Mouse (Mus musculus): Measurements from ENCODE around the gene Ptgis. TPM values are rescaled to one million over a fixed set of nuclear protein-coding genes. Genes with fewer than 3 reads are reported as not detected.

The Ptgis gene
- total RNA-seq, 2 experiments from 2014 or later: 8.0 to 11.1 TPM

DNA sequence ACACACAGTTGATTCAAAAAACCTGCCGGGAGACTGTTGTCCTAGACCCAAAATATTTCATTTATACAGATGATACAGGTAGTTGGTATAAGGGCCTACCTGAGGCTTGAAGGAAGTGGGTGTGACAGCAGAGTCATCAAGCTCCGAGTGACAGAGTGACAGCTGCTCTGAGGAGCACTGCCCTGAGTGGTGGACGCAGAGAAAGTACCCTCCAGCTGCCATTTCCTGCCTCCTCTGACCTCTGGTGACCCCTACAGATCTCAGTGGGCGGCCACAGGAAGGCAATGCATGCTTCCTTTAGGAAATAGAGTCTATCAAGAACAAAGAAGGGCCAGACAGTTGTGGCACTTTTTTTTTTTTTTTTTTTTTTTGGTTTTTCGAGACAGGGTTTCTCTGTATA is 25.4 kb upstream of the Ptgis start:
- DNase-seq: peak; percentile 3
- intact Hi-C loops (cut with DNase I; ENCODE audit: low total_unique reads): no loop called here

DNA sequence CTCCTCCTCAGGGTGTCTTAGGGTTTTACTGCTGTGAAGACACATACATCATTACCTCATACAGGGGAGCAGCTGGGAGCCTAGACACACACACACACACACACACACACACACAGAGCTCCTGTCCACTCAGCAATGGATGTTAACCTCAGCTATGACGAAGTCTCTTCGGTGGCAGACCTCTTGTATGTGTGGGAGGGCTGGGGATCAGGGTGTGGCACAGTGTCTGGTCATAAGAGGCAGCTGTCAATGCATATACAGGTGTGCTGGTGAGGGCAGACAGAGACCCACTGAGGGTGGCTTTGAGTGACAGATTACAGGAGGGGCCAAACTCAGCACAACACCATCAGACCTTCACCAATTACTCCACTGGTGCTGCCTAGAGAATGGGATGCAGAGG is 24.6 kb upstream of the Ptgis start:
- DNase-seq: no peak
- intact Hi-C loops (cut with DNase I; ENCODE audit: low total_unique reads): no loop called here

DNA sequence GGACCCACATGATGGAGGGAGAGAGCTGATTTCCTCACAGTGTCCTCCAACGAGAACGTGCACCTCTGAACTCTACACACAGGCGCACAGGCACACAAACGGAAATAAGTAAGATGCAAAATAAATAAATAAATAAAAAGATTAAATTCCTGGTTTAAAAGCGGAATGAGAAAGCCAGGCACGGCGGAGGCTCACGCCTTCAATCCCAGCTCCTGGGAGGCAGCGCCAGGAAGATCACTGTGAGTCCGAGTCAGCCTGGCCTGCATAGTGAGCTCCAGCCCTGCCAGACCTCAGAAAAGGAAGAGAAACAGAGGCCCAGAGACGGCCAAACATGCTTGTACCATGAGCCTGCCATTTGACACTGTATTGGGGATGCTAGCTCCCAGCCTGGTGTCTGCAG is 23.5 kb upstream of the Ptgis start:
- intact Hi-C loops (cut with DNase I; ENCODE audit: low total_unique reads): no loop called here
- no peak for DNase-seq

DNA sequence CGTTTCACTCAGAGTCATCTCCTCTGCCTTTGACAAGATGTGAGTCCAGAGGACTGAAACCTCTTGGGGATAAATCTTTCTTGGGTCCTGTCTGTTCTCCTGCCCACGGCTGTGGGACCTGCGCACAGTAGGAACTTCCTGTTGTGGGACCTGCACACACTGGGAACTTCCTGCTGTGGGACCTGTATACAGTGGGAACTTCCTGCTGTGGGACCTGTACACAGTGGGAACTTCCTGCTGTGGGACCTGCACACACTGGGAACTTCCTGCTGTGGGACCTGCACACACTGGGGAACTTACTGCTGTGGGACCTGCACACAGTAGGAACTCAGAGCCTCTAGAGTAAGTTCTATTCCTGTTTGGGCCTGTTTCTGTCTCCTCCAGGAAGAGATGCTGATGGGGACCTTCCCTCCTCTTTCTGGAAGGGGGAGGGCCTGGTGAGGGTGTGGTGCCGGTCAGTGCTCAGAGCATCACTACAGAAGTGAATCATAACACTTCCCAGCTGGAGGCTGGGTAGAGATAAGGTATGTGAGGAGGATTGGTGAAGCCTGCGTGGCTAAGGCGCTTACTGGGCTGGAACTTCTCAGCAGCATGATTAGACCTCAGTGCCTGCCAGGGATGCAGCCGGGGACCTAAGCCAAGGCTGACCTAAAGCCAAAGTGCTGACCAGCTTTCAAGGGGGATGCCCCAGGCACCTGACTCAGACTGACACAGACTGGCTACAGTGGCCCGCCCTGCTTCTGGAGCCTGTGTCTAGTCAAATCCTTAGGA is 22.8 kb upstream of the Ptgis start:
- no peak for DNase-seq
- intact Hi-C loops (cut with DNase I; ENCODE audit: low total_unique reads): no loop called here

DNA sequence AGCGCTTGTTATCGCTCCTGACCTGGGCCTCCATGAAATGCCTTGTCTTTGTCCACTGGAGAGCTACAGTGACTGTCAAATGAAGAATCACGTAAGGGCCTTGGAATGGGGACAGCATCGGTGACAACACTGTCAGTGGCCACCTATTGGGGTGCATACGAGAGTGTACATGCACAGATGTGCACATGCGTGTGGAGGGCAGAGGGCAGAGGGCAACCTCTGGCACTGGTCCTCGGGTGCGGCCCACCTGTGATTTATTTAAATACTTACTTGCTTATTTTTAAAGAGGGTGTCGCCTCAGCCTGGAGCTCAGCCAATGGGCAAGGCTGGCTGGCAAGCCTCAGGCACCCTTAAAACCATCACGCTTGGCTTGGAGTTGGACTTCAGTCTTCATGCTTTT is 22.0 kb upstream of the Ptgis start:
- DNase-seq: peak; percentile 5
- intact Hi-C loops (cut with DNase I; ENCODE audit: low total_unique reads): no loop called here

DNA sequence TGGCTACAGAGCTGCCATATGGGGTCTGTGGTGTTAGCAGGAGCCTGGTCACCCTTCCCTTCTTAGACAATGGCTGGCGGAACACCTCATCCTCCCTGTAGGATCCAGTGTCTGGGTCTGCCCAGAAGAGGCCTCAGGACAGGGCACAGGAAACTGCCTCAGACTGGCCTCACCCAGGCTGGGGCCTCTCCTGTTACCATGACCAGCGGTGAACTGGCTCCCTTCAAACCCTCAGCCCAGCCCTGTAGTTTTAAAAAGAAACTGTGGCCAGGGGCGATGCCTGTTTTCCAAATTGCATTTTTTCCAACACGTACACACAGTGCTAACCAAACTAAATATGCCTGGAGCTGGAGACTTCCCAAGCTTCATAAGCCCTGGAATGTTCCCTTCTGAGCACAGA is 20.7 kb upstream of the Ptgis start:
- intact Hi-C loops (cut with DNase I; ENCODE audit: low total_unique reads): no loop called here
- DNase-seq: peak; percentile 4

DNA sequence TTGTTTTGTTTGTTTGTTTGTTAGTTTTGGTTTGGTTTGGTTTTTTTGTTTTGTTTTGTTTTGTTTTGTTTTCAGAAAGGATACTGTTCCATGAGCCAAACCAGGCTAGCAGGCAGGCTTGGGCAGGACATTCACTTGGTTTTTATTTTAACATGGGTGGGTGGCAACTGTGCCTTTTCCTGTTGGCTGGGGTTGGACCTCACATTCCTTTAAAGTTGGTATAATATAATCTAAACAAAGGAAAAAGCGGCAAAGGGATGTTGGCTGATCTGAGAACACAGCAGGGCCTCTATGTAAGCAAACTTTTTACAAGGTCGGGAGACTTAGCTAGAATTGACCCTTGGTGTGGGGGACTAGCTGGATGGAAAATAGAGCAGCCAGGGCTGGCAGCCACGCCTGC is 17.4 kb upstream of the Ptgis start:
- DNase-seq: no peak
- intact Hi-C loops (cut with DNase I; ENCODE audit: low total_unique reads): no loop called here

DNA sequence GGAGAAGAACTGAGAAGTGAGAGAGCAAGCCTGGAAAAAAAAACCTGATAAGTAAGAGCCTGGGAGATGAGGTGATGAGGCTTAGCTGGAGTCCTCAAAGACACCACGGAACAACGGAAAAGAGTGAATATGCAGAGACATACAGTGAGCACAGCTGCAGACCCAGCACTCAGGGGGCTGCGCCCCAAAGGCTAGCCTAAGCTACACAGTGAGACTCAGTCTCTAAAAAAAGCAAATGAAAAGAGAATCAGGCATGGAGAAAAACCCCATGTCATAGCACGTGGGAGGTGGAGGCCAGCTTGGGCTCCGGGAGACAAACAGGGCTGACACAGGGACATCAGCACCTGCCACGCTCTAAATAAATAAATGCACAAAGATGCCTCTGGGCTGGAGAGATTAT is 14.4 kb upstream of the Ptgis start:
- intact Hi-C loops (cut with DNase I; ENCODE audit: low total_unique reads): no loop called here
- no peak for DNase-seq

DNA sequence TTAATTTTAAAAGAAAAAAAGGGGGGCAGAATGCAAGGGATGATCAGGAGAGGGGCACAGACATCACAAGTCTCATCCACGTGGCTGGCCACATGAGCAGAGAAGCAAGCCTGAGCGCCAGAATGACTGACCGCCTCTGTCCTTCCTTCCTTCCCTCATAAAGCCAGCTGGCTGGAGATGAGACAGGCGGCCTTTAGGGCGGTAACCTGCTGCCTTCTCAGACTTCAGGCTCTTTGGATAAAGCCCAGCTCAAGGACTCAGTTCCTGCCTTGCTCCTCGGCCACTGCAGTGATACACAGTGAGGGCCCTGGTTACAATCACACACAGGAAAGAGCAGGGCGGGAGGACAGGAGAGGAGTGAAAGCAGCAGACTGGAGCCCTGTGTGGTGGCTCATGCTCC is 13.8 kb upstream of the Ptgis start:
- intact Hi-C loops (cut with DNase I; ENCODE audit: low total_unique reads): no loop called here
- DNase-seq: peak; percentile 79

DNA sequence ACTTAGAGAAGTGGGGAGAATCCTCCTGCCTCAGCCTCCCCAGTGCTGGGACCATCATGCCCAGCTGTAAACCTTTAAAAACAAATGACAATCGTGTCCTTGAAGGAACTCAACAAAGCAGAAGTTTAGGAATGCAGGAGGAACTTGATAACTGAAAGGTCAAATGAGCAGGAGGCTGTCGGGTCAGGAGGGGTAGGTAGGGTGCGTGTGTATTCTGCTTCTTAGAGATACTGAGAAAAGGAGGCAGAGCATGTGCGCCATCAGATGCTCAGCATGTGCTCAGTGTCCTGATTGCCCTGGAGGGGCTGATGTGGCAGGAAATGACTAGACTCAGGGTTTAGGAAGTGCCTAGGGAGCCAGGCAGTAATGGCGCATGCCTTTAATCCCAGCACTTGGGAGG is 13.1 kb upstream of the Ptgis start:
- no peak for DNase-seq
- intact Hi-C loops (cut with DNase I; ENCODE audit: low total_unique reads): no loop called here

DNA sequence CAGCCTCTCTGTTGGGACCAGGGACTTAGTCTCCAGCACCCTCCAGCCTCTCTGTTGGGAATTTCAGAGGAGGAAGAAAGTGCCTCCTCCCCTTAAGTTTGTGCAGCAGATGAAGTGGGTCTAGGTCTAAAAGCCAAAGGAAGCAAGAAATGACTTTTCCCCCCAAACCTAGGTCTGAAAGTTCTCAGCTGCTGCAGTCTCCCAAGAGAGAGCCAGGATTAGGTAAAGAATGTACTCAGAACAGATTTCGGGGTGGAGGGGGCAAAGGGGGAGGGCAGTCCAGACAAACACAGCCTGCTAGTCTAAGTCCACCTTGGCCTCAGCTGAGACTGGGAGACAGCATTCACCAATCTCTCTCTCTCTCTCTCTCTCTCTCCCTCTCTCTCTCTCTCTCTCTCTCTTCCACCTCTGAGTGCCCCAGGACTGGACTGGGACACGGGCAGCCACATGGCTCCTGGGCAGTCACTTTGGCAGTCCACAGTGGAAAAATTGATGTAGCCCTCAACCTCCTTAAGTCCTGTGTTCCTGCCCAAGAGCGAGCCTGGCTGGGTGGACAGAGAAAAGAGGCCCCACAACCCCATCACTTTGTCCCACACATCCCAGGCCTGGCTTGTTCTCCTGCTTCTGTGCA is 11.8 kb upstream of the Ptgis start:
- intact Hi-C loops (cut with DNase I; ENCODE audit: low total_unique reads): no loop called here
- DNase-seq: no peak

DNA sequence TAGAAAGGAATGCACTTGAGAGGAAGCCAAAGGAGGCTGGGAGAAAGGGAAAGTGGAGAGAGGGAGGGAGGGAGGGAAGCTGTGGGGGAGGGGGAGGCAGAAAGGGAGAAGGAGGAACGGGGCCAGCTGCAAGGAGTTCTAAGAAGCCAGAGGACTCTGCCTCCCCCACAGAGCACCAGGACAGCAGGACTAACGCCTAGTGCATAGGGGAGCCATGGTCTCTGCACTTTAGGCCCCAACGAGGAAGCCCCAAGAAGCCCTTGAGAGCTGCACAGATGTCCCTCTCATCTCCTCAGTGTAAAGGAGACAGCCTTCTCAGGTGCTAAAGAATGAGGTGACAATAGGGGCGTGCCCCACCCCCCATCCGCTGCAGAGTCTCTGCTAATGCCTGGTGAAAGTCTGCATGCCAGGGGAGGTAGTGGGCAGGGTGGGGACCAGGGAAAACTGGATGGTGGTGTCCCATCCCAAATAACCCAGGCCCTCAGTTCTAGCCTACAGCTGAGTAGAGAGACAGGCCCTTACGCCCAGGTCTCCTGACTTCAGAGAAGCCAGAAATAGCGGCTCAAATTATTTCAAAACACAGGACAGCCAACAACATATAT is 10.4 kb upstream of the Ptgis start:
- intact Hi-C loops (cut with DNase I; ENCODE audit: low total_unique reads): no loop called here
- peak; percentile 62 for DNase-seq

DNA sequence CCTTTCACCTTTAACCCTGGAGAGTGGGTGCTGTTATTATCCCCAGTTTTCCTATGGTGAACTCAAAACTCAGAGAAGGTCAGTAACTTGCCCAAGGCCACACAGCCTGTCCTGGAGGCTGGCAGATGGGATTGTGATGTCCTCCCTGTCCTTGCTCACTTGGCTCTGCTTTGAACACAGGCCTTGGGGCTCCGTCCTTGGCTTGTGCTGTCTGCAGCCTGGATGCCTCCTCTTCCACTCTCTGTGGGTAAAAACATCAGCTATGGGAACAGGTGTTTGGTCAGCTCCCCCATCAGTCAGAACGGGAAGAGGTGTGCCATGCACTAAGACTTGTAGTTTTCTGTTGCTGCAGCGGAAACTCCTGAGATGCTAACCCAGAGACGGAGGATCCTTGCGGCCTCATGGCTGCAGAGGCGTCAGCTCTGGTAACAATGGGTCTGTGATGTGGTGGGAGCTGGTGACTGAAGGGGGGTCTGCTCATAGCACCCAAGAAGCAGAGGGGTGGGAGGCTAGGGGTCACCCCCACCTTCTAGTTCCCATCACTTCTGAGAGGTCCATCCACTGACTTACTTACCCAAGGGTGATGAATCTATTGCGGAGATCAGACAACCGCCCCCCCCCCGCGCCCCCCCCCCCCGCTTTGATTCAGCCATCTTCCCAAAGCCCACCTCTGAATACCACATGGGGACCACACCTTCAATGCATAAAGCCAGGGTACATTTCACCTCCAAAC is 9.8 kb upstream of the Ptgis start:
- no peak for DNase-seq
- intact Hi-C loops (cut with DNase I; ENCODE audit: low total_unique reads): no loop called here

DNA sequence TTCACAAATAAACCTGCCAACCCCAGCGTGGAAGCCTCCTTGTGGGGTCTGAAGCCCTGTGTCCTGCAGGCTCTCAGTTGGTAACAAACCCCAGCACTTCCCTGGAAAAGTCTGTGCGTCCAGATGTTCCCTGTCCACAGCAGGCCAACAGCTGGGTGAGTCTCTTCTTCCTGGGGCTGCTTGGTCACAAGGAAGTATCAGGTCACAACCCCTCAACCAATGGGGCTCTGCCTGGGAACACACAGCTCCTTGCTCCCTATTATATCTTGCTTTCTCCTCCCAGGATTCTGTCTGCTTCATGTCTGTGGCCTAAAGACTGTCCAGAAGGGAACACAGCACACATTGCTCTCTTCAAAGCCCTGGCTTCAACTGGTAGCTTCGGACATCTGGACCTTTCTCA is 9.2 kb upstream of the Ptgis start:
- intact Hi-C loops (cut with DNase I; ENCODE audit: low total_unique reads): no loop called here
- no peak for DNase-seq

DNA sequence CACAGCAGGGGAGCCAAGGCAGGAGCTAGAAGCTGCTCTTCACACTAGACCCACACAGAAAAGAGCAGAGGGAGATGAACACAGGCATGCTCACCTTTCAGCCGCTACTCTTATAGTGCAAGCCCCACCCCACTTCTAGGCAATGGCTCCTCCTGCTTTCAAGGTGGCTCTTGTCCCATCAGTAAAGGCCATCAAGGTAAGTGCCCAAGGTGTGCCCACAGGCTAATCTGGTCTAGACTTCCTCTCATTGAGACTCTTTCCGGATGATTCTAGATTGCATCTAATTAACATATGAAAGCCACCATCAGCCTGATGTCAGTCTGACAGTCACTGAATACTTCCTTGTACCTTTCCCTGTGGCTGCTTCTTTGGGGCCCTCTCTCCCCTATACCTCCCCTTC is 7.4 kb upstream of the Ptgis start:
- intact Hi-C loops (cut with DNase I; ENCODE audit: low total_unique reads): no loop called here

DNA sequence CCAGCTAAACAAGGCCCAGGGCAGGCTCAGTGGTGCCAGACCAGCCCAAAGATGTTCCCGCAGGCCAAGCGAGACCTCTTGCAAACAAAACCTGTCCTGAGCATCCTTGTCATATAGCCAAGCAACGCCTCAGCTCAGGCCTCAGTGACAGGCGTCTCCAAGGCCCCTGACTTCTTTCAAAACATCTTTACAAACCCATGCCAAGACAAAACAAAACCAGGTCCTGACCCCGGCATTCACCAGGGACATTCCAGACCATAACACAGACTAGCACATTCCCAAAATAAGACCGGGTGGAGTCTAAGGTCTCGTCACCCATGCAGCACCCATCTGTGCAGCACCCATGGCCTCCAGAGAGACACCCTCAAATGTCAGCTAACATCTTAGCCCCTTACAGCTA is 6.3 kb upstream of the Ptgis start:
- intact Hi-C loops (cut with DNase I; ENCODE audit: low total_unique reads): no loop called here
- no peak for DNase-seq

More for the DNA sequence above, 7.4 kb upstream of the Ptgis start:
- DNase-seq: no peak

DNA sequence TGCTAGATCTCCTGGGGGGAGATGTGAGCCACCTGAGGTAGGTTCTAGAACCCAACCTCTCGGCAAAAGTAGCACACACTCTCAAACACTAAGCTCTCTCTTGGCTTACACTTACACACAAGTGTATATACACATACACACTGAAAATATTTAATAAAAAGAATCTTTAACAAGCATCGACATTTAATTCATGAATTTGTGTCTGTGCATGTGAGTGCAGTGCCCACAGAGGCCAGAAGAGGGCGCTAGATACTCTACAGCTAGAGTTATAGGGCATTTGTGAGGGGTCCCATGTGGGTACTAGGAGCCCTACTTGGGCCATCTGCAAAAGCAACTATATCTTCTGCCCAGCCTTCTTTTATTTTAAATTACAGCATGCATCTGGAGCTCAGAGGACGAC is 4.5 kb upstream of the Ptgis start:
- intact Hi-C loops (cut with DNase I; ENCODE audit: low total_unique reads): no loop called here
- DNase-seq: no peak

DNA sequence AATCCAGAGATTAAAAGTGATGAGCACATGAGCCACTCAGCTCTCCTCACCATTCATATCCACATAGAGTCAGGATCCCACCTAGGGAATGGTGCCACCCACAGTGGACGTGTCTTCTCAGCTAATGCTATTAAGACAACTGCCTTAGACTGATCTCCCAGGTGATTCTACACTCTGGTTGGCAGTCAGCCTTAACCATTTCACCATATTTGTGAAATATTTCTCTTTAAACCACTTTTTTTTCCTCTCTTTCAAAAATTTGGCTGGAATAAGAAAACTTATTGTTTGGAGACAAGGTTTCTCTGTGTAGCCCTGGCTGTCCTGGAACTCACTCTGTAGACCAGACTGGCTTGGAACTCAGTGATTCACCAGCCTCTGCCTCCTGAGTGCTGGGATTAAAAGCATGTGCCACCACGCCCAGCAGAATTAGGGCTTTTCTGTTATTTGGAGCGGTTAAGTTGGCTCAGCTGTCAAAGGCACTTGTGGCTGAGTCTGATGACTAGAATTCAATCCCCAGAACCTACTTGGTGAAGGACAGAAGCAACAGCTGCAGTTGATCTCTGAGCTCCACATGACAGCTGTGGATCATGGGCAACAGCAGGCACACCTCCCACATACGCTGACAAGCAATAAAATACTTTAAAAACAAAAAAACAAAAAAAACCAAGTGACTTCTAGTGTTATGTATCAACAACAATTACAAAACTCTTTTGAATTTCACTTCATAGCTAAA is 3.6 kb upstream of the Ptgis start:
- intact Hi-C loops (cut with DNase I; ENCODE audit: low total_unique reads): no loop called here
- DNase-seq: no peak

DNA sequence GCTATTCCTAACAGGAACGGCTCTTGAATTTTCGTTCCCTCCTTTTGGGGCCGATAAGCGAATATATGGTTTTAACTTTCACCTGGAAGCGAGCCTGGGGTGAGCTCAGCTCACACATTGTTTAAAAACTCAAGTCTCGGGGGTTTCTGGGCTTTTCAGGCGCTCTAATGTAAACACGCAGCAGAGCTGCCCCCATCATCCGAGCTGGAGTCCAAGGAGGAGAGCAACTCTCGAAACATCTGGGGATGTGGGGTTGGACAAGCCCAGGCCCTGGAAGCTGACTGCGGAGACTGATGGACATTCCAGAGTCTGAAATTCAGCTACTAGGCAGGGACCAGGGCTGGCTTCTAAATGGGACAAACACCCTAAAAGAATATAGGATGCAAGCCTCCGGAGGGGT is 1.1 kb downstream of the Ptgis start:
- intact Hi-C loops (cut with DNase I; ENCODE audit: low total_unique reads): no loop called here
- DNase-seq: no peak

DNA sequence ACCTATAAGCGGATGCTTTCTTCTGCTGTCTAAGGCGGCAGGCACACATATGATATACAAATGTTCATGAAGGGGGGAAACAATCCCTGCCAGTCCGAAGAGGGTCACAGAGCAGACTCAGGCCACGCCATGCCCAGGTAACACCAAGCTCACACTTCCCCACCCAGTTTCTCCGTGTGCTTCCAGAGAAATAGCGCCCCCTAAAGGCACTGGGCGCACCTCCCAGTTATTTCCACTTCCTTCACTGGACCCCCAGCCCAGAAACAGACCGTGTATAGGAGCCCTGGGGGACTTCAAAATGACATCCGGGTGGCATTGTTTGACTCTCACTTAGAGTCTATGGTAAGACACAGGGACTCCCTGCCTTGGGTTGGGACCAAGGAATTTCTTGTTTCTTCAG is 3.2 kb downstream of the Ptgis start:
- intact Hi-C loops (cut with DNase I; ENCODE audit: low total_unique reads): no loop called here
- no peak for DNase-seq

Data from gastrocnemius, postnatal 14 days (tissue).